17 mouse cellular contexts compared by ENCODE assay signal in the genomic region with DNA sequence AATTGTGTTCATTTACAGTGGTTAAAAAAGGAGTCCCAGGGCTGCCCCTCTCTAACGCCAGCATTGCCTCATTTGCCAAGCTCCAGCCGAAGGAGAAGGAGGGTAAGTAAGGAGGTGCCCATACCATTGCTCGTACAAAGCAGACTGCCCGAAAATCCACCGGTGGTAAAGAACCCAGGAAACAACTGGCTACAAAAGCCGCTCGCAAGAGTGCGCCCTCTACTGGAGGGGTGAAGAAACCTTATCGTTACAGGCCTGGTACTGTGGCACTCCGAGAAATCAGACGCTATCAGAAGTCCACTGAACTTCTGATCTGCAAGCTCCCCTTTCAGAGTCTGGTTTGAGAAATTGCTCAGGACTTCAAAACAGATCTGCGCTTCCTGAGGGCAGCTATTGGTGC. TPM values are rescaled to one million over a fixed set of nuclear protein-coding genes. Genes with fewer than 3 reads are reported as not detected.
DNase-seq lines count a peak whose midpoint lies in the region; ATAC-seq and TF ChIP-seq lines count a peak whose summit lies in the region.
"Had no signal": no experiment of that assay in that cellular context is flagged by ENCODE, and none has a peak within 500 bp of the region (broad histone marks: within the 10 kb centered on the region; RNA-seq: fewer than 3 reads in every experiment).

No protein-coding gene starts in this region.

- no peak for ATAC-seq in heart, postnatal 0 days (ENCODE audit: insufficient read depth, low read depth)
- ATAC-seq in midbrain, postnatal 0 days (ENCODE audit: low FRiP score): no peak
- ATAC-seq in midbrain, embryonic 14.5 days (ENCODE audit: low FRiP score, low TSS enrichment): no peak
- no peak for ATAC-seq in forebrain, embryonic 16.5 days
- ATAC-seq: forebrain, embryonic 13.5 days; inflammation-experienced regulatory T-cells, adult 6 months had no signal

- intact Hi-C loops in heart, postnatal 36 days (cut with DNase I): no loop called here
- intact Hi-C loops in left cerebral cortex, postnatal 25 days (cut with DNase I): no loop called here

- H3K9ac ChIP-seq in heart, postnatal 0 days (replicated peaks; ENCODE audit: low read depth, low read length): no peak overlapping the region
- no peak overlapping the region for H3K9ac ChIP-seq in midbrain, postnatal 0 days (replicated peaks; ENCODE audit: low read length, poor library complexity, severe bottlenecking)
- no peak overlapping the region for H3K9ac ChIP-seq in midbrain, embryonic 14.5 days (replicated peaks; ENCODE audit: low read length)
- H3K9ac ChIP-seq in forebrain, embryonic 16.5 days (replicated peaks; ENCODE audit: low read depth, low read length): no peak overlapping the region
- H3K9ac ChIP-seq: forebrain, embryonic 13.5 days; stomach, embryonic 15.5 days had no signal

- peak; percentile 12; the same call in 1 of the 2 replicates for TF ChIP-seq CTCF in heart, postnatal 0 days (IDR thresholded peaks at IDR 0.05; ENCODE audit: low read depth)
- TF ChIP-seq CTCF in midbrain, postnatal 0 days (IDR thresholded peaks at IDR 0.05): peak; percentile 20

- no peak overlapping the region for H3K27ac ChIP-seq in heart, postnatal 0 days (ENCODE audit: low read depth)
- no peak overlapping the region for H3K27ac ChIP-seq in midbrain, postnatal 0 days (ENCODE audit: low read depth, low read length)
- no peak overlapping the region for H3K27ac ChIP-seq in midbrain, embryonic 14.5 days (replicated peaks; ENCODE audit: low read depth, low read length)
- no peak overlapping the region for H3K27ac ChIP-seq in forebrain, embryonic 16.5 days (ENCODE audit: low read length)
- H3K27ac ChIP-seq: forebrain, embryonic 13.5 days; kidney, postnatal 0 days; stomach, embryonic 15.5 days had no signal

- TF ChIP-seq EP300 in heart, postnatal 0 days (IDR thresholded peaks at IDR 0.05; ENCODE audit: low read depth): no peak

- no peak for DNase-seq in heart, postnatal 0 days (ENCODE audit: low spot score)
- no peak for DNase-seq in heart, postnatal 36 days
- DNase-seq in midbrain, postnatal 0 days (ENCODE audit: low spot score): no peak
- no peak for DNase-seq in midbrain, embryonic 14.5 days
- DNase-seq in T-cell, adult 2 months (ENCODE audit: low spot score): peak; percentile 39
- DNase-seq in left cerebral cortex, postnatal 25 days (ENCODE audit: low spot score in 2 of 2): no peak
- DNase-seq: adrenal gland, postnatal 10 days; cerebellum, adult 8-10 months; lung, postnatal 10 days; spleen, adult 18-20 months; thymus, postnatal 36 days had no signal

- WGBS in heart, postnatal 0 days: 88% methylated on average over 12 of the region's 12 CpGs
- 93% methylated on average over 12 of the region's 12 CpGs for WGBS in midbrain, postnatal 0 days
- 96% methylated on average over 12 of the region's 12 CpGs for WGBS in midbrain, embryonic 14.5 days
- WGBS in forebrain, embryonic 16.5 days: 94% methylated on average over 12 of the region's 12 CpGs

- no peak overlapping the region for H3K4me3 ChIP-seq in heart, postnatal 0 days (ENCODE audit: low read depth, low read length)
- H3K4me3 ChIP-seq in midbrain, postnatal 0 days (ENCODE audit: low read depth, low read length): no peak overlapping the region
- no peak overlapping the region for H3K4me3 ChIP-seq in midbrain, embryonic 14.5 days (replicated peaks; ENCODE audit: low read depth, low read length)
- no peak overlapping the region for H3K4me3 ChIP-seq in forebrain, embryonic 16.5 days (replicated peaks; ENCODE audit: low read length)
- H3K4me3 ChIP-seq: forebrain, embryonic 13.5 days; myocyte; stomach, embryonic 15.5 days had no signal

- peaks cover 5% of the 10 kb centered on the region; the same call in 1 of the 2 replicates for H3K36me3 ChIP-seq in heart, postnatal 0 days (replicated peaks; ENCODE audit: control insufficient read depth, insufficient read depth, low read length)
- 0 out of 2 replicates have a peak, but pooled peaks cover 4% of the 10 kb centered on the region for H3K36me3 ChIP-seq in midbrain, postnatal 0 days (ENCODE audit: insufficient read depth, low read length)
- H3K36me3 ChIP-seq in midbrain, embryonic 14.5 days (ENCODE audit: control insufficient read depth, insufficient read depth, low read length): 0 out of 2 replicates have a peak, but pooled peaks cover 4% of the 10 kb centered on the region
- no peaks in the 10 kb centered on the region for H3K36me3 ChIP-seq in forebrain, embryonic 16.5 days (ENCODE audit: control insufficient read depth, insufficient read depth)

- H3K9me3 ChIP-seq in heart, postnatal 0 days (replicated peaks; ENCODE audit: control insufficient read depth, low read length): no peaks in the 10 kb centered on the region
- no peaks in the 10 kb centered on the region for H3K9me3 ChIP-seq in midbrain, postnatal 0 days (ENCODE audit: low read length)
- H3K9me3 ChIP-seq in midbrain, embryonic 14.5 days (ENCODE audit: control insufficient read depth, low read length): no peaks in the 10 kb centered on the region
- H3K9me3 ChIP-seq in forebrain, embryonic 16.5 days (ENCODE audit: control insufficient read depth, low read length): no peaks in the 10 kb centered on the region
- H3K9me3 ChIP-seq: forebrain, embryonic 13.5 days; stomach, embryonic 15.5 days had no signal

- H3K27me3 ChIP-seq in heart, postnatal 0 days (ENCODE audit: control insufficient read depth, insufficient read depth, low read length): no peaks in the 10 kb centered on the region
- no peaks in the 10 kb centered on the region for H3K27me3 ChIP-seq in midbrain, postnatal 0 days (ENCODE audit: insufficient read depth, low read length)
- H3K27me3 ChIP-seq in midbrain, embryonic 14.5 days (ENCODE audit: control insufficient read depth, insufficient read depth, low read length): no peaks in the 10 kb centered on the region
- no peaks in the 10 kb centered on the region for H3K27me3 ChIP-seq in forebrain, embryonic 16.5 days (replicated peaks; ENCODE audit: control insufficient read depth, insufficient read depth, low read length)
- H3K27me3 ChIP-seq: forebrain, embryonic 13.5 days; stomach, embryonic 15.5 days had no signal

- no peak overlapping the region for H3K4me2 ChIP-seq in heart, postnatal 0 days (ENCODE audit: low read depth, low read length)
- no peak overlapping the region for H3K4me2 ChIP-seq in midbrain, postnatal 0 days (ENCODE audit: low read depth, low read length, poor library complexity, severe bottlenecking)
- no peak overlapping the region for H3K4me2 ChIP-seq in midbrain, embryonic 14.5 days (ENCODE audit: low read length)
- no peak overlapping the region for H3K4me2 ChIP-seq in forebrain, embryonic 16.5 days (ENCODE audit: low read length)
- H3K4me2 ChIP-seq: forebrain, embryonic 13.5 days; stomach, embryonic 15.5 days had no signal

- H3K4me1 ChIP-seq in heart, postnatal 0 days (ENCODE audit: control insufficient read depth, insufficient read depth): peaks cover 16% of the 10 kb centered on the region
- H3K4me1 ChIP-seq in midbrain, postnatal 0 days (ENCODE audit: insufficient read depth, low read length): 0 out of 2 replicates have a peak, but pooled peaks cover 2% of the 10 kb centered on the region
- no peaks in the 10 kb centered on the region for H3K4me1 ChIP-seq in midbrain, embryonic 14.5 days (ENCODE audit: control insufficient read depth, insufficient read depth, low read length)
- H3K4me1 ChIP-seq in forebrain, embryonic 16.5 days (replicated peaks; ENCODE audit: control insufficient read depth, insufficient read depth, low read length): no peaks in the 10 kb centered on the region

RNA-seq across cellular contexts. Expression of a gene that starts 24.3 kb away (rescaled TPM):
- total RNA-seq in heart, postnatal 0 days (2014; rRNA removed; ENCODE audit: low replicate concordance): 52.9 and 78.8 TPM in 2 replicates
- 12.3 and 14.2 TPM in 2 replicates for polyA plus RNA-seq in heart, postnatal 0 days (2015; fragmentation: Nextera tagmentation; extraction: Ambion mirVana)
- 10 to 100 TPM; 20.9 to 23.6 TPM for total RNA-seq in heart, postnatal 36 days (2021)
- 117 and 157 TPM in 2 replicates for total RNA-seq in midbrain, postnatal 0 days (2014; rRNA removed)
- polyA plus RNA-seq in midbrain, postnatal 0 days (2015; fragmentation: Nextera tagmentation; extraction: Ambion mirVana): 45.1 and 46.9 TPM in 2 replicates
- polyA plus RNA-seq in midbrain, embryonic 14.5 days (2014; fragmentation: Nextera tagmentation; extraction: Ambion mirVana): 64.2 and 65.1 TPM in 2 replicates
- 48.5 and 51.9 TPM in 2 replicates for polyA plus RNA-seq in forebrain, embryonic 16.5 days (2015; fragmentation: Nextera tagmentation; extraction: Ambion mirVana)
- 10 to 100 TPM; 93.6 to 95.1 TPM for total RNA-seq in left cerebral cortex, postnatal 25 days (2021)
